ENCODE assay signal across 32 mouse cellular contexts in genomic region chr2:69379801-69380200, GRCm38 (mm10). TPM values are rescaled to one million over a fixed set of nuclear protein-coding genes. Genes with fewer than 3 reads are reported as not detected.
DNase-seq lines count a peak whose midpoint lies in the region; ATAC-seq lines count a peak whose summit lies in the region.
"Had no signal": no experiment of that assay in that cellular context is flagged by ENCODE, and none has a peak within 500 bp of the region (broad histone marks: within the 10 kb centered on the region; RNA-seq: fewer than 3 reads in every experiment).

No protein-coding gene starts in this region.

- intact Hi-C loops in heart, postnatal 25 days (cut with DNase I), result no loop called here

- H3K36me3 ChIP-seq in heart, embryonic 10.5 days, result no peaks in the 10 kb centered on the region
- H3K36me3 ChIP-seq in stomach, embryonic 14.5 days (ENCODE audit: control insufficient read depth, insufficient read depth, low read length), result no peaks in the 10 kb centered on the region
- H3K36me3 ChIP-seq: heart, embryonic 15.5 days; hindbrain, embryonic 12.5 days; limb, embryonic 12.5 days; liver, embryonic 15.5 days; midbrain, embryonic 12.5 days; neural tube, embryonic 13.5 days had no signal

- no peaks in the 10 kb centered on the region for H3K9me3 ChIP-seq in heart, embryonic 10.5 days
- H3K9me3 ChIP-seq in stomach, embryonic 14.5 days (ENCODE audit: control insufficient read depth, low read depth, low read length), result no peaks in the 10 kb centered on the region
- H3K9me3 ChIP-seq: heart, embryonic 15.5 days; hindbrain, embryonic 12.5 days; limb, embryonic 12.5 days; liver, embryonic 15.5 days; midbrain, embryonic 12.5 days; neural tube, embryonic 13.5 days had no signal

- ATAC-seq in stomach, embryonic 14.5 days (ENCODE audit: insufficient number of reproducible peaks, insufficient read depth, low FRiP score, low read depth), result no peak
- ATAC-seq: forebrain, embryonic 14.5 days had no signal

- H3K27ac ChIP-seq in heart, embryonic 10.5 days, result no peak overlapping the region
- peak overlapping the region; percentile 33; the same call in 1 of the 2 replicates for H3K27ac ChIP-seq in stomach, embryonic 14.5 days (ENCODE audit: low read length)
- H3K27ac ChIP-seq: heart, embryonic 15.5 days; hindbrain, embryonic 12.5 days; limb, embryonic 12.5 days; liver, embryonic 15.5 days; midbrain, embryonic 12.5 days; neural tube, embryonic 13.5 days had no signal

- no peaks in the 10 kb centered on the region for H3K27me3 ChIP-seq in heart, embryonic 10.5 days (ENCODE audit: insufficient read depth, poor library complexity, severe bottlenecking)
- no peaks in the 10 kb centered on the region for H3K27me3 ChIP-seq in stomach, embryonic 14.5 days (ENCODE audit: control insufficient read depth, insufficient read depth, low read length)
- H3K27me3 ChIP-seq: heart, embryonic 15.5 days; hindbrain, embryonic 12.5 days; limb, embryonic 12.5 days; liver, embryonic 15.5 days; midbrain, embryonic 12.5 days; neural tube, embryonic 13.5 days had no signal

- DNase-seq in heart, embryonic 10.5 days (ENCODE audit: low spot score), result peak; percentile 31
- DNase-seq in heart, postnatal 25 days (ENCODE audit: low spot score), result no peak
- DNase-seq in NIH3T3 (ENCODE audit: low read depth), result peak; percentile 57
- no peak for DNase-seq in testis, postnatal 10 days (ENCODE audit: low spot score)
- no peak for DNase-seq in spleen, postnatal 4 days (ENCODE audit: low spot score in 2 of 2)
- DNase-seq in lung, postnatal 4 days, result no peak
- DNase-seq: cerebellum, adult 18-20 months; cerebellum, postnatal 14 days; heart, postnatal 36 days; kidney, adult 9 months; kidney, postnatal 10 days; layer of hippocampus, adult 9-11 months; right cerebral cortex, postnatal 4 days; thymus, adult 2 months had no signal

- no peak overlapping the region for H3K4me3 ChIP-seq in heart, embryonic 10.5 days
- no peak overlapping the region for H3K4me3 ChIP-seq in stomach, embryonic 14.5 days (ENCODE audit: low read depth, low read length)
- H3K4me3 ChIP-seq: heart, embryonic 15.5 days; hindbrain, embryonic 12.5 days; limb, embryonic 12.5 days; liver, embryonic 15.5 days; midbrain, embryonic 12.5 days; neural tube, embryonic 13.5 days had no signal

- 57% methylated on average over 1 of the region's 1 CpGs for WGBS in heart, embryonic 10.5 days
- 21% methylated on average over 1 of the region's 1 CpGs for WGBS in stomach, embryonic 14.5 days

- no peak overlapping the region for H3K4me2 ChIP-seq in stomach, embryonic 14.5 days (replicated peaks; ENCODE audit: low read depth, low read length)
- H3K4me2 ChIP-seq: heart, embryonic 15.5 days; hindbrain, embryonic 12.5 days; limb, embryonic 12.5 days; lung, embryonic 14.5 days; midbrain, embryonic 12.5 days; neural tube, embryonic 13.5 days had no signal

- H3K4me1 ChIP-seq in heart, embryonic 10.5 days, result peaks cover 4% of the 10 kb centered on the region
- no peaks in the 10 kb centered on the region for H3K4me1 ChIP-seq in stomach, embryonic 14.5 days (ENCODE audit: control insufficient read depth, insufficient read depth, low read length)
- H3K4me1 ChIP-seq: hindbrain, embryonic 12.5 days; limb, embryonic 12.5 days; neural tube, embryonic 13.5 days had no signal

- no peak overlapping the region for H3K9ac ChIP-seq in stomach, embryonic 14.5 days (replicated peaks; ENCODE audit: low read depth, low read length)
- H3K9ac ChIP-seq: heart, embryonic 15.5 days; hindbrain, embryonic 12.5 days; limb, embryonic 12.5 days; liver, embryonic 15.5 days; lung, embryonic 14.5 days; midbrain, embryonic 12.5 days; neural tube, embryonic 13.5 days had no signal

RNA-seq across cellular contexts. Expression of gene Dhrs9, which starts 0.4 kb away (rescaled TPM):
- polyA plus RNA-seq in heart, embryonic 10.5 days (2016; fragmentation: Nextera tagmentation; extraction: Ambion mirVana), result not detected in 2 replicates
- under 1 TPM; 0.10 to 0.34 TPM for total RNA-seq in heart, postnatal 25 days (2021)
- polyA plus RNA-seq in stomach, embryonic 14.5 days (2014; fragmentation: Nextera tagmentation; extraction: Ambion mirVana), result 0.73 and 0.94 TPM in 2 replicates
- total RNA-seq: gastrocnemius, adult 8-10 months; left cerebral cortex, postnatal 10 days; MEL; midbrain, postnatal 0 days had no signal
- polyA plus RNA-seq: cortical plate, adult 2 months; forebrain, embryonic 14.5 days; hindbrain, embryonic 12.5 days; limb, embryonic 12.5 days; lung, embryonic 14.5 days; midbrain, embryonic 12.5 days; midbrain, postnatal 0 days; neural tube, embryonic 13.5 days had no signal

RNA-seq across cellular contexts. Expression of gene Abcb11, which starts 37.4 kb away (rescaled TPM):
- 0.02 and 0.13 TPM in 2 replicates for polyA plus RNA-seq in heart, embryonic 10.5 days (2016; fragmentation: Nextera tagmentation; extraction: Ambion mirVana)
- total RNA-seq in heart, postnatal 25 days (2021), result not detected
- polyA plus RNA-seq in stomach, embryonic 14.5 days (2014; fragmentation: Nextera tagmentation; extraction: Ambion mirVana), result 0.20 TPM in 1 of 2 replicates, not detected in the other
- total RNA-seq: granulocyte monocyte progenitor cell, adult 5-6 weeks; heart, postnatal 36 days; megakaryocyte, adult 5-6 weeks; MEL had no signal
- polyA plus RNA-seq: cortical plate, adult 2 months; heart, embryonic 15.5 days; hindbrain, embryonic 12.5 days; large intestine, adult 2 months; limb, embryonic 12.5 days; lung, embryonic 14.5 days; midbrain, embryonic 12.5 days; midbrain, postnatal 0 days; neural tube, embryonic 13.5 days; spleen, adult 2 months had no signal

Comparison
In these comparisons a context has a peak if more than half of its experiments do, and no peak if none do; other contexts are left out.
1. DNase-seq: peak in heart, embryonic 10.5 days (single experiment) and NIH3T3 (single experiment); none in heart, postnatal 25 days (single experiment), testis, postnatal 10 days (single experiment), spleen, postnatal 4 days (0 of 2) and lung, postnatal 4 days (0 of 2).